Mouse (Mus musculus): Measurements from ENCODE around the gene Macrod2.

DNA sequence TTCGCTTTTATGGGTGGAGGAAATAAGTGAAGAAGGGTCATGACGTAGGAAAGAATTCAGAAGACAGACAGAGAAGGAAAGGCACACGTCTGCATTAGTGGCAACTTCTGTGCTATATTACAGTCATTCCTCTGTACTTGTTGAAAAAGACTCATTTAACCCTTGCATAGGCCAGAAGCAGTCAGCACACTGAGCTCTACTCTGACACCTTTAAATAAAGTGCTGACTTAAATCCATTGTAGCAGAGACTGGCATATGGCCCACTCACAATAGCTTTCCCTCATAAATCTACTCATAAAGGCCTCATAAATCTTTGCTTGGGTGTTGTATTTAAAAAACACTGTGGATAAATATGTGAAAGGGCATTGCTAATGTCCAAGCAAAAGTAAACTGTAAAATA is 1733.0 kb downstream of the Macrod2 start:
- no peak for TF ChIP-seq POLR2A (IDR thresholded peaks at IDR 0.05; ENCODE audit: borderline replicate concordance, insufficient read depth, low read length)
- TF ChIP-seq CTCF (IDR thresholded peaks at IDR 0.05; ENCODE audit: borderline replicate concordance, insufficient read depth, low read depth, low read length), result no peak

Measured in cerebellum, adult 2 months (tissue).